Mouse (Mus musculus): ENCODE measurements around the gene Calm1.

DNA sequence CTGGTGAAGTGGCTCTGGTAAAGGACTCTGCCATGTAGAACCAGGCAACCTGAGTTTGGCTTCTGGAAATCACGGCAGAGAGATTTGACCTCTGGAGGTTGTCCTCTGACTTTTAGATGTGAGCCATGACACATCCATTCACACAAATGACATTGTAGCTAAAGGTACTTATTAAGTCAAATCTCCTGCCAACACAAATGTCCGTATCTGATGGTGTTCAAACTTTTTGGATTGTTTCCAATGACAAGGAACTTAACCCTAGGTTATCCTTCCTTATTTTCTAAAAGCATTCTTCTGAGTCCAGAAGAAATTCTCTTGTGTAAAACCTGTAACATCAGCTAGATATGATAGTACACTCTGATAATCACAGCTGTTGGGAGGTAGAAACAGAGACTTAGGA is 13.9 kb downstream of the Calm1 start:
- TF ChIP-seq CTCF (IDR thresholded peaks at IDR 0.05; ENCODE audit: extremely low read depth, insufficient read depth, low read length), result no peak
- no peak for TF ChIP-seq POLR2A (IDR thresholded peaks at IDR 0.05; ENCODE audit: extremely low read depth, insufficient read depth, low read length)
